Mouse (Mus musculus): ENCODE measurements at regions not wholly inside any gene's neighbourhood (a gene's known extent, or its start where the extent isn't known, plus 50 kb on each side); places are given as distances from the start of the nearest gene placed in this dataset.

GRCm38 (mm10) chr13:57311235-57311634, 415.4 kb upstream of the Trpc7 start:
- Histone ChIP-seq H3K4me3 (ENCODE audit: low read depth, low read length) (no peak overlapping the region), H3K4me1 (ENCODE audit: insufficient read depth) (no peaks in the 10 kb centered on the region), H3K4me2 (ENCODE audit: low read depth) (no peak overlapping the region), H3K27me3 (ENCODE audit: insufficient read depth, low read length) (no peaks in the 10 kb centered on the region), H3K36me3 (ENCODE audit: insufficient read depth) (no peaks in the 10 kb centered on the region), H3K9me3 (ENCODE audit: low read length) (no peaks in the 10 kb centered on the region), H3K9ac (no peak overlapping the region), H3K27ac (ENCODE audit: low read depth, low read length) (no peak overlapping the region)
- ATAC-seq (no peak), DNase-seq (no peak)
- no peak for TF ChIP-seq CTCF (IDR thresholded peaks at IDR 0.05; ENCODE audit: low read depth)
- WGBS, result 68% methylated on average over 2 of the region's 2 CpGs

GRCm38 (mm10) chr13:57309618-57310017, 413.8 kb upstream of the Trpc7 start:
- Histone ChIP-seq H3K9me3 (ENCODE audit: low read length) (no peaks in the 10 kb centered on the region), H3K27ac (ENCODE audit: low read depth, low read length) (no peak overlapping the region), H3K4me1 (ENCODE audit: insufficient read depth) (no peaks in the 10 kb centered on the region), H3K27me3 (ENCODE audit: insufficient read depth, low read length) (no peaks in the 10 kb centered on the region), H3K36me3 (ENCODE audit: insufficient read depth) (no peaks in the 10 kb centered on the region), H3K9ac (no peak overlapping the region), H3K4me2 (ENCODE audit: low read depth) (no peak overlapping the region), H3K4me3 (ENCODE audit: low read depth, low read length) (no peak overlapping the region)
- DNase-seq, result no peak
- WGBS, result 88% methylated on average over 4 of the region's 4 CpGs
- peak; percentile 41 for TF ChIP-seq CTCF (IDR thresholded peaks at IDR 0.05; ENCODE audit: low read depth)
- no peak for ATAC-seq

- TF ChIP-seq CTCF (IDR thresholded peaks at IDR 0.05; ENCODE audit: low read depth), result no peak
- Histone ChIP-seq H3K4me2 (ENCODE audit: low read depth) (no peak overlapping the region), H3K9ac (no peak overlapping the region), H3K4me1 (ENCODE audit: insufficient read depth) (no peaks in the 10 kb centered on the region), H3K27me3 (ENCODE audit: insufficient read depth, low read length) (no peaks in the 10 kb centered on the region), H3K4me3 (ENCODE audit: low read depth, low read length) (no peak overlapping the region), H3K9me3 (ENCODE audit: low read length) (no peaks in the 10 kb centered on the region), H3K36me3 (ENCODE audit: insufficient read depth) (no peaks in the 10 kb centered on the region), H3K27ac (ENCODE audit: low read depth, low read length) (no peak overlapping the region)
- DNase-seq (no peak), ATAC-seq (no peak)
- 16% methylated on average over 20 of the region's 20 CpGs for WGBS
Measured at GRCm38 (mm10) chr13:57307971-57308903, 412.4 kb upstream of the Trpc7 start.

- 93% methylated on average over 7 of the region's 7 CpGs for WGBS
Measured at GRCm38 (mm10) chr13:57305586-57305985, 409.8 kb upstream of the Trpc7 start.

GRCm38 (mm10) chr13:57303805-57304204, 408.0 kb upstream of the Trpc7 start:
- H3K4me2 ChIP-seq (ENCODE audit: low read depth), result no peak overlapping the region
- no peak for DNase-seq
- H3K9me3 ChIP-seq (ENCODE audit: low read length), result no peaks in the 10 kb centered on the region
- H3K27me3 ChIP-seq (ENCODE audit: insufficient read depth, low read length), result no peaks in the 10 kb centered on the region
- no peak overlapping the region for H3K27ac ChIP-seq (ENCODE audit: low read depth, low read length)
- no peak for TF ChIP-seq CTCF (IDR thresholded peaks at IDR 0.05; ENCODE audit: low read depth)
- no peaks in the 10 kb centered on the region for H3K4me1 ChIP-seq (ENCODE audit: insufficient read depth)
- no peaks in the 10 kb centered on the region for H3K36me3 ChIP-seq (ENCODE audit: insufficient read depth)
- H3K4me3 ChIP-seq (ENCODE audit: low read depth, low read length), result no peak overlapping the region
- H3K9ac ChIP-seq, result no peak overlapping the region
- no peak for ATAC-seq
- WGBS, result 88% methylated on average over 2 of the region's 2 CpGs

More at GRCm38 (mm10) chr13:57305586-57305985, 409.8 kb upstream of the Trpc7 start:
- H3K4me2 ChIP-seq (ENCODE audit: low read depth), result no peak overlapping the region
- TF ChIP-seq CTCF (IDR thresholded peaks at IDR 0.05; ENCODE audit: low read depth), result no peak
- H3K27ac ChIP-seq (ENCODE audit: low read depth, low read length), result no peak overlapping the region
- DNase-seq (no peak), ATAC-seq (no peak)
- H3K9me3 ChIP-seq (ENCODE audit: low read length), result no peaks in the 10 kb centered on the region
- no peak overlapping the region for H3K9ac ChIP-seq
- H3K36me3 ChIP-seq (ENCODE audit: insufficient read depth), result no peaks in the 10 kb centered on the region
- no peaks in the 10 kb centered on the region for H3K4me1 ChIP-seq (ENCODE audit: insufficient read depth)
- no peak overlapping the region for H3K4me3 ChIP-seq (ENCODE audit: low read depth, low read length)
- no peaks in the 10 kb centered on the region for H3K27me3 ChIP-seq (ENCODE audit: insufficient read depth, low read length)

- H3K36me3 ChIP-seq (ENCODE audit: insufficient read depth), result no peaks in the 10 kb centered on the region
- DNase-seq (peak; percentile 41), ATAC-seq (peak; percentile 38; the same call in 1 of the 2 replicates)
- H3K4me3 ChIP-seq (ENCODE audit: low read depth, low read length), result no peak overlapping the region
- no peaks in the 10 kb centered on the region for H3K4me1 ChIP-seq (ENCODE audit: insufficient read depth)
- no peak overlapping the region for H3K27ac ChIP-seq (ENCODE audit: low read depth, low read length)
- no peak overlapping the region for H3K4me2 ChIP-seq (ENCODE audit: low read depth)
- WGBS, result 47% methylated on average over 9 of the region's 9 CpGs
- TF ChIP-seq CTCF (IDR thresholded peaks at IDR 0.05; ENCODE audit: low read depth), result no peak
- H3K9me3 ChIP-seq (ENCODE audit: low read length), result no peaks in the 10 kb centered on the region
- no peak overlapping the region for H3K9ac ChIP-seq
- H3K27me3 ChIP-seq (ENCODE audit: insufficient read depth, low read length), result no peaks in the 10 kb centered on the region
Measured at GRCm38 (mm10) chr13:57291737-57292490, 396.1 kb upstream of the Trpc7 start.

- no peaks in the 10 kb centered on the region; the same call in 1 of the 2 replicates for H3K27me3 ChIP-seq (ENCODE audit: insufficient read depth, low read length)
- DNase-seq (no peak), ATAC-seq (no peak)
- no peak overlapping the region for H3K4me3 ChIP-seq (ENCODE audit: low read depth, low read length)
- no peak overlapping the region for H3K4me2 ChIP-seq (ENCODE audit: low read depth)
- H3K4me1 ChIP-seq (ENCODE audit: insufficient read depth), result no peaks in the 10 kb centered on the region
- no peaks in the 10 kb centered on the region for H3K36me3 ChIP-seq (ENCODE audit: insufficient read depth)
- WGBS, result 92% methylated on average over 2 of the region's 2 CpGs
- H3K9me3 ChIP-seq (ENCODE audit: low read length), result no peaks in the 10 kb centered on the region
- no peak for TF ChIP-seq CTCF (IDR thresholded peaks at IDR 0.05; ENCODE audit: low read depth)
- H3K9ac ChIP-seq, result no peak overlapping the region
- no peak overlapping the region for H3K27ac ChIP-seq (ENCODE audit: low read depth, low read length)
Measured at GRCm38 (mm10) chr13:57286168-57286567, 390.4 kb upstream of the Trpc7 start.

All from forebrain, postnatal 0 days (tissue).